In the genomic region with DNA sequence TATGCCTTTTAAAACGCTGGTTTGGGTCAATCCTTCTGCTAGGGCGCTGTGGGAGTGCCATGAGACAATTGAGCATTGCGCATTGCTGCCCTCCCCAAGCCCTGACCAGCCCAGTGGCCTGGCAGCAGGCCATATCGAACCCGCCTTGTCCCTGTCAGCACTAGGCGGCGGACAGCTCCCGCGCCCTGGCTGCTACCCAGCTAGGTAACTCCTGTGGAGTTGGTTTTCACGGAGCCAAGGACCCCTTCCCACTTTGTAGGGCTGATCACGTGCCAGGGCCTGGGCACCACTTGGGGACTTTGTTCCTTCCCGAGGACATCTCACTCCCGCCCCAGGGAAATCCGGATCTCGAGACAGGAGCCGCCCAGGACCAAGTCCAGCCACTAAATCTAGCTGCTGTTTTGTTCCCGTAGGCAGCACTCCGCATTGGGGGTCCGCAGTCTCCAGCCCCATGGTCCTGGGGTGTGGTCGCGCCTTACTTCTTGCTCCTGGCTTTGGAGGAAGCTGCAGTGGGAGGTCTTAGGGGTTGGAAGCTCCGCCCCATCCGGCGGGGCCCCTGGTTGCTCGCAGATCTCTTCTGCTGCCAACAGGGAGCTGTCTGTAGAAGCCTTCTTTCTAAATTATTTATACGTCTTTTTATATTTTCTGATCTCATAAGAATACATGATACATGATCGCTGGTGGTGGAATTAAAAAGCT, we compare ENCODE assay signal across 7 mouse cellular contexts. TPM values are rescaled to one million over a fixed set of nuclear protein-coding genes. Genes with fewer than 3 reads are reported as not detected.
DNase-seq lines count a peak whose midpoint lies in the region; ATAC-seq and TF ChIP-seq lines count a peak whose summit lies in the region.

No protein-coding gene starts in this region.

- H3K9me3 ChIP-seq in kidney, postnatal 0 days (replicated peaks; ENCODE audit: low read length) = no peaks in the 10 kb centered on the region
- no peaks in the 10 kb centered on the region for H3K9me3 ChIP-seq in midbrain, embryonic 14.5 days (ENCODE audit: control insufficient read depth, low read length)

- no peak overlapping the region for H3K4me3 ChIP-seq in kidney, postnatal 0 days (replicated peaks; ENCODE audit: low read depth, low read length)
- peak overlapping the region; percentile 22 for H3K4me3 ChIP-seq in midbrain, embryonic 14.5 days (replicated peaks; ENCODE audit: low read depth, low read length)

- H3K4me2 ChIP-seq in kidney, postnatal 0 days (ENCODE audit: low read length) = no peak overlapping the region
- peak overlapping the region; percentile 46 for H3K4me2 ChIP-seq in midbrain, embryonic 14.5 days (ENCODE audit: low read length)

- no peak for ATAC-seq in kidney, postnatal 0 days (replicated peaks; ENCODE audit: low FRiP score, low read depth)
- ATAC-seq in midbrain, embryonic 14.5 days (ENCODE audit: low FRiP score, low TSS enrichment) = no peak

- H3K27ac ChIP-seq in kidney, postnatal 0 days = no peak overlapping the region
- H3K27ac ChIP-seq in midbrain, embryonic 14.5 days (replicated peaks; ENCODE audit: low read depth, low read length) = no peak overlapping the region

- no peaks in the 10 kb centered on the region for H3K36me3 ChIP-seq in kidney, postnatal 0 days (ENCODE audit: insufficient read depth, low read length)
- H3K36me3 ChIP-seq in midbrain, embryonic 14.5 days (ENCODE audit: control insufficient read depth, insufficient read depth, low read length) = no peaks in the 10 kb centered on the region

- H3K27me3 ChIP-seq in kidney, postnatal 0 days (ENCODE audit: insufficient read depth, low read length) = no peaks in the 10 kb centered on the region
- H3K27me3 ChIP-seq in midbrain, embryonic 14.5 days (ENCODE audit: control insufficient read depth, insufficient read depth, low read length) = peaks cover 10% of the 10 kb centered on the region; the same call in 1 of the 2 replicates

- no peak for TF ChIP-seq CTCF in kidney, postnatal 0 days (IDR thresholded peaks at IDR 0.05; ENCODE audit: low read depth)

- peak; percentile 20 for DNase-seq in lung, postnatal 14 days
- no peak for DNase-seq in lung, postnatal 25 days (ENCODE audit: low spot score)
- peak; percentile 71 for DNase-seq in brain, adult 2 months (ENCODE audit: low read depth, low spot score)
- peak; percentile 42 for DNase-seq in embryo, embryonic 9.5 days (ENCODE audit: extremely low spot score)
- peak; percentile 31 for DNase-seq in kidney, postnatal 0 days (ENCODE audit: low spot score)
- DNase-seq in midbrain, embryonic 14.5 days = peak; percentile 55
- DNase-seq in thymus, postnatal 14 days = peak; percentile 38

- H3K4me1 ChIP-seq in kidney, postnatal 0 days (replicated peaks; ENCODE audit: insufficient read depth, low read length) = no peaks in the 10 kb centered on the region
- no peaks in the 10 kb centered on the region for H3K4me1 ChIP-seq in midbrain, embryonic 14.5 days (ENCODE audit: control insufficient read depth, insufficient read depth, low read length)

- 5% methylated on average over 27 of the region's 27 CpGs for WGBS in kidney, postnatal 0 days
- 5% methylated on average over 27 of the region's 27 CpGs for WGBS in midbrain, embryonic 14.5 days

- no peak overlapping the region for H3K9ac ChIP-seq in kidney, postnatal 0 days (ENCODE audit: low read depth, low read length)
- no peak overlapping the region for H3K9ac ChIP-seq in midbrain, embryonic 14.5 days (replicated peaks; ENCODE audit: low read length)

RNA-seq across cellular contexts. Expression of gene Wfs1, which starts 26.8 kb away (rescaled TPM):
- polyA plus RNA-seq in kidney, postnatal 0 days (2015; fragmentation: Nextera tagmentation; extraction: Ambion mirVana) = 14.2 and 14.8 TPM in 2 replicates
- polyA plus RNA-seq in midbrain, embryonic 14.5 days (2014; fragmentation: Nextera tagmentation; extraction: Ambion mirVana) = 4.6 and 5.2 TPM in 2 replicates
